Mouse (Mus musculus): ENCODE data around the gene H2-DMa.

- TF ChIP-seq CTCF (IDR thresholded peaks at IDR 0.05; ENCODE audit: borderline replicate concordance, insufficient read depth, low read length) (no peak), POLR2A (IDR thresholded peaks at IDR 0.05; ENCODE audit: low read depth, low read length) (peak; percentile 67)
These were observed 68.0 kb downstream of the H2-DMa start, which contains the start of the genes Tap1 and Psmb9 for GRCm38 (mm10) chr17:34187261-34187916.

Measured in embryonic fibroblast, embryonic 13.5 days (primary cell).